Mouse (Mus musculus) forebrain, postnatal 0 days (tissue): Measurements from ENCODE around the gene Arfgap3. TPM values are rescaled to one million over a fixed set of nuclear protein-coding genes. Genes with fewer than 3 reads are reported as not detected.

Experiments used
- ATAC-seq: fragments of 200-750 bp; cut with Nextera tagmentation; 2 replicates; pipeline ENCODE4 v1.8.0; 2017; ENCODE audit warnings: mild to moderate bottlenecking, moderate library complexity
- DNase-seq: peaks from one replicate; pipeline ENCODE4 v3.0.0-alpha.2; 2015
- H3K27ac ChIP-seq: fragments of 300-500 bp; sonication (generic); 2 replicates; pipeline ENCODE4 v1.5.1; 2014; ENCODE audit warnings: low read depth, mild to moderate bottlenecking, antibody characterized with exemption, low read length, moderate library complexity, mixed read lengths
- H3K27me3 ChIP-seq: fragments of 300-500 bp; sonication (generic); 2 replicates; pipeline ENCODE4 v1.6.1; 2014; ENCODE audit warnings: mild to moderate bottlenecking, low read length, mixed read lengths; ENCODE audit not compliant: insufficient read depth
- H3K36me3 ChIP-seq: fragments of 300-500 bp; sonication (generic); 2 replicates; pipeline ENCODE4 v1.6.1; 2014; ENCODE audit warnings: mild to moderate bottlenecking, moderate library complexity; ENCODE audit not compliant: insufficient read depth
- H3K4me1 ChIP-seq: fragments of 300-500 bp; sonication (generic); 2 replicates; pipeline ENCODE4 v1.6.1; 2014; ENCODE audit warnings: antibody characterized with exemption; ENCODE audit not compliant: insufficient read depth
- H3K4me2 ChIP-seq: fragments of 300-500 bp; sonication (generic); 2 replicates; pipeline ENCODE4 v1.6.1; 2014; ENCODE audit warnings: low read depth, mild to moderate bottlenecking, moderate library complexity
- H3K4me3 ChIP-seq: fragments of 300-500 bp; sonication (generic); 2 replicates; pipeline ENCODE4 v1.5.1; 2014; ENCODE audit warnings: low read depth, low read length, mixed read lengths
- H3K9ac ChIP-seq: fragments of 300-500 bp; sonication (generic); 2 replicates; pipeline ENCODE4 v1.6.1; 2014; ENCODE audit warnings: mild to moderate bottlenecking
- H3K9me3 ChIP-seq: fragments of 300-500 bp; sonication (generic); 2 replicates; pipeline ENCODE4 v1.6.1; 2016; ENCODE audit warnings: low read length
- CTCF ChIP-seq: sonication (generic); IDR thresholded peaks from 2 replicates; pipeline ENCODE4 v1.5.1; 2016; ENCODE audit warnings: antibody characterized with exemption, control low read depth, low read depth
- WGBS: fragments of 180-500 bp; shearing (Covaris S2); extraction: QIAGEN DNeasy Blood & Tissue Kit; methylation state at CpG from one replicate; pipeline ENCODE4 v1.1.7; 2014; 5-methylcytosine and 5-hydroxymethylcytosine counted together
- polyA plus RNA-seq: library from polyadenylated mRNA; unstranded; fragments of >200 nt; fragmentation: Nextera tagmentation; extraction: Ambion mirVana; gene quantifications from 2 replicates; pipeline ENCODE4 v1.2.1, GENCODE M21; 2015
- total RNA-seq: library from RNA; depleted of rRNA; stranded (reverse); fragments of >200 nt; gene quantifications from 2 replicates; pipeline ENCODE4 v1.2.3, GENCODE M21; 2014

The Arfgap3 gene
- total and polyA plus RNA-seq, 2 experiments from 2014 or later, result 33.7 to 41.0 TPM

DNA sequence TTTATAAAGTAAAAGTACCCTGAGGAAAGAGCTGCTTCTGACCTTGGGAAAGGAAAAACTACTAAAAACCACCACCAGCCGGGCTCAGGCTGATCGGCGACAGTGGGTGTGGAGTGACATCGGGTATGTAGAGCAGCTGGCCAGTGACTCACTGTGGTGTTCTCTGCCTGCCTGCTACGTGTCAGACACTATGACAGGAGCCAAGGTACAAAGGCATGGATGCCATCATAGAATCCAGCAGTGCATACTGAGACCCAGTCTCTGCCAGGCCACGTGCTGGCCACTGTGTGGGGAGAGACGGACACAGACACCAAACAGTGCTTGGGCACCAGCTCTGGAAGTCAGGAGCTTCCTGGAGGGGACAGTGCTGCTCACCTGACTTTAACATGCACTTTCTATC is 5.1 kb downstream of the Arfgap3 start:
- no peak for TF ChIP-seq CTCF
- DNase-seq, result no peak

DNA sequence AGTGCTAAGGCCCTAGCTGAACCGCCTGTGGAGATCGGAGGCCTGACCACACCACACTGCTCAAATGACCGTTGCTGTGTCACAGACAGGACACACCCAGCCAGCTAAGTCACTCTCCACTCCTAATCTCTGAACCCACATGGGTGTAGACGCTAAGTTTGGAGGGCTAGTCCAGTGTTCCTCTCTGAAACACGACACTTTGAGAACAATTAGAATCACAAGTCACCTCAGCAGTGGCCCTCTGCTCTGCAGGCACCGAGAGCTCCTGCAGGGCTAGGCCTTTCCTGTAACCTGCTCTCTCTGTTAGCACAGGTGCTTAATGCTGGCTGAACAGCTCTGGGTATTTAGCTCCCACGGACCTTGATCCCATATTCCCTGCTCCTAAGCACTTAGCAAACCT is 5.9 kb downstream of the Arfgap3 start:
- Histone ChIP-seq H3K4me1 (peaks cover under 1% of the 10 kb centered on the region; the same call in 1 of the 2 replicates), H3K27me3 (no peaks in the 10 kb centered on the region), H3K9ac (no peak overlapping the region), H3K9me3 (no peaks in the 10 kb centered on the region), H3K27ac (no peak overlapping the region), H3K4me2 (no peak overlapping the region), H3K4me3 (no peak overlapping the region), H3K36me3 (peaks cover 20% of the 10 kb centered on the region)
- DNase-seq (no peak), ATAC-seq (no peak)
- 28% methylated on average over 7 of the region's 7 CpGs for WGBS
- TF ChIP-seq CTCF, result no peak

More for the DNA sequence above, 5.1 kb downstream of the Arfgap3 start:
- Histone ChIP-seq H3K36me3 (peaks cover 20% of the 10 kb centered on the region), H3K27me3 (no peaks in the 10 kb centered on the region), H3K9me3 (no peaks in the 10 kb centered on the region), H3K27ac (no peak overlapping the region), H3K9ac (no peak overlapping the region), H3K4me1 (peaks cover 5% of the 10 kb centered on the region; the same call in 1 of the 2 replicates), H3K4me3 (no peak overlapping the region), H3K4me2 (no peak overlapping the region)
- WGBS, result 66% methylated on average over 7 of the region's 7 CpGs
- ATAC-seq, result no peak

DNA sequence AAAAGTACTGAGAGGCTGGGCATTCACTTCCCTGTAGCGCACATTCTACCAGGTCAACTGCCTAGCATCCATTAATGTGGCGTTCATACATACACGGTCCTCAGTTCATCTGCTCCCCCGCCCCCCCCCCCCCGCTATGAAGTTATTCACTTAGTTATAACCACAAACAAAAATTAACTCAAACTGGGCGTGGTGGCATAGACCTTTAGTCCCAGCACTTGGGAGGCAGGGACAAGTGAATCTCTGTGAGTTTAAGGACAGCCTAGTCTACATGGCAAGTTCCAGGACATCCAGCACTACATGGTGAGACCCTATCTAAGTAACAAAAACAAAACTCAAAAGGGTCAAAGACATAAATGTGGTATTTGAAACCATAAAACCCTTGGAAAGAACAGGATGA is 11.1 kb downstream of the Arfgap3 start:
- Histone ChIP-seq H3K9ac (no peak overlapping the region), H3K27me3 (no peaks in the 10 kb centered on the region), H3K9me3 (no peaks in the 10 kb centered on the region), H3K4me1 (no peaks in the 10 kb centered on the region), H3K4me2 (no peak overlapping the region), H3K36me3 (peaks cover 26% of the 10 kb centered on the region), H3K4me3 (no peak overlapping the region), H3K27ac (no peak overlapping the region)
- ATAC-seq (no peak), DNase-seq (no peak)
- no peak for TF ChIP-seq CTCF
- WGBS, result 82% methylated on average over 6 of the region's 6 CpGs

DNA sequence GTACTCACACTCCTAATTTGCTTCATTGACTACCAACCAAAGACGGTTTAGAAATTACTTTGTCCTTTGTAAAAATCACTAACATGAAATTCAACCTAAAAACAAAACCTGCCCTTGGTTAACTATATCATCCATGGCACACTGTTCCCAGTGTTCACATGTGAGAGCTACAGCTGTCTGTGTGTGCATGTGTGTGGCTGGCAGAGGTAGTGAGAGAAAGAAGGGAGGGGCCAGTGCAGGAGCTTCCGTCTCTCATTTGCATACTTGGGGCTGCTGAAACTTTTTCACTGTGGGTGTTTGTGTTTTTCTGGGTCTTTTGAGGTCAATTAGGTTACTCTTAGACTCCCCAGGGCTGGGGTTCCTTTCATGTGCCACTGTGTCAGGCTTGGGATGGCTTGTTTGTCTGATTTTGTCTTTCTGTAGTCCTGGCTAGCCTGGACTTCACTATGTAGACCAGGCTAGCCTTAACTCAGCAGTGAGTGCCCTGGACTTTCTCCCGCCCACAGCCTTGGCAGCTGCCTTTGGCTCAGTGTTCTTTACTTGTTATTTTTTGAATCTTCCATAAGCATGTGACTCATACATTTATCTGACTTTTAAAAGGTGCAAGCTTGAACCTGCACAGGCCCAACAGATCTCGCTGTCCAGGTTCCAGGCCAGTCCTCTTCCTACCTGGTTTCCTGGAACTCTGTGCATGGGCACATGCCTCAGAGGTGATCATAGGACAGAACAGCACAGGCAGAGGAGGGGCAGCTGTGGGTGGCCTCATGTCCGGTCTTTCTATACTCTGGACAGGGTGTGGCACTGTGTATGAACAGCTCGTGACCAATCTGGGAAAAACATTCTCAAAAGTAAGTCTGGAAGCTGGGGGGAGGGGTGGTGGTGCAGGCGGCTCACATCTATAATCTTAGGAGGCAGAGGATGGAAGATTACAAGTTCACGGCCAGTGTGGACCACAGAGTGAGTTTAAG is 11.9 kb downstream of the Arfgap3 start:
- H3K27me3 ChIP-seq, result no peaks in the 10 kb centered on the region
- ATAC-seq (no peak), DNase-seq (no peak)
- WGBS, result 76% methylated on average over 8 of the region's 8 CpGs
- H3K4me2 ChIP-seq, result no peak overlapping the region
- no peak overlapping the region for H3K9ac ChIP-seq
- peaks cover 33% of the 10 kb centered on the region for H3K36me3 ChIP-seq
- no peak overlapping the region for H3K27ac ChIP-seq
- no peak for TF ChIP-seq CTCF
- no peak overlapping the region for H3K4me3 ChIP-seq
- no peaks in the 10 kb centered on the region for H3K9me3 ChIP-seq
- no peaks in the 10 kb centered on the region for H3K4me1 ChIP-seq

DNA sequence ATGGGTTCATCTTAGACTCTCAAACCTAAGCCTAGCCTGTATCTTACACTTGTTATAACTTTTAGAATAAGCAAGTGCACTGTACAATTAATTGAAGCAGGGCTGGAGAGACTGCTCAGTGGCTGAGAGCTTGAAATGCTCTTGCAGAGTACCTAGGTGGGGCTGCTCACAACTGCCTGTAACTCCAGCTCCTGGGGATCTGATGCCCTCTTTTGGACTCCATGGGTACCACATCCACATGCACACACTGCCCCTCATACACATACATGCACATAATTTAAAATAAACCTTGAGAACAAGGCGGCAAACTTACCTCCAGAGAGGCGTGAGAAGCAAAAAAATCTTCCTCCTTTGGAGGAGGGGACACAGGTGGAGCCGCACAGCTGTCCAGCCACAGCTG is 17.7 kb downstream of the Arfgap3 start:
- Histone ChIP-seq H3K4me2 (no peak overlapping the region), H3K4me1 (no peaks in the 10 kb centered on the region), H3K9ac (no peak overlapping the region), H3K9me3 (no peaks in the 10 kb centered on the region), H3K27ac (no peak overlapping the region), H3K27me3 (no peaks in the 10 kb centered on the region), H3K36me3 (peaks cover 53% of the 10 kb centered on the region), H3K4me3 (no peak overlapping the region)
- DNase-seq (no peak), ATAC-seq (no peak)
- 73% methylated on average over 3 of the region's 3 CpGs for WGBS
- peak; percentile 55 for TF ChIP-seq CTCF

DNA sequence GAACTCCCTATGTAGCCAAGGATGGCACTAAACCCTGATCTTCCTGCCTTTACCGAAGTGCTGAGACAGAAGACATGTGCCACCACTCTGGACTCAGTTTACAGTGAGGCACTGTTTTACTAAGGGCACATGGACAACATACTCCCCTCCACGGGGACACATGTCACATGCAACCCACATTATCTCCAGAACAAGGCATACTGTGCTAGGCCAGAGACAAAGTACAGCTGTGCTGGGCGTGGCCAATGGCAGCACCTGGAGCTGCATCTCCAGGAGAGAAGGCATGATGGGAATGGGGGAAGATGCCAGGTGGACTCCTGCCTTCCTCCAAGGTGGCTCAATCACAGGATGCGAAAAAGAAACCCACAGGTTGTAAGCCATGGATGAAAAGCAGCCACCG is 21.1 kb downstream of the Arfgap3 start:
- Histone ChIP-seq H3K4me2 (no peak overlapping the region), H3K4me1 (no peaks in the 10 kb centered on the region), H3K27me3 (no peaks in the 10 kb centered on the region), H3K9me3 (no peaks in the 10 kb centered on the region), H3K9ac (no peak overlapping the region), H3K4me3 (no peak overlapping the region), H3K36me3 (peaks cover 64% of the 10 kb centered on the region), H3K27ac (no peak overlapping the region)
- ATAC-seq (no peak), DNase-seq (no peak)
- TF ChIP-seq CTCF, result no peak
- WGBS, result 88% methylated on average over 5 of the region's 5 CpGs

DNA sequence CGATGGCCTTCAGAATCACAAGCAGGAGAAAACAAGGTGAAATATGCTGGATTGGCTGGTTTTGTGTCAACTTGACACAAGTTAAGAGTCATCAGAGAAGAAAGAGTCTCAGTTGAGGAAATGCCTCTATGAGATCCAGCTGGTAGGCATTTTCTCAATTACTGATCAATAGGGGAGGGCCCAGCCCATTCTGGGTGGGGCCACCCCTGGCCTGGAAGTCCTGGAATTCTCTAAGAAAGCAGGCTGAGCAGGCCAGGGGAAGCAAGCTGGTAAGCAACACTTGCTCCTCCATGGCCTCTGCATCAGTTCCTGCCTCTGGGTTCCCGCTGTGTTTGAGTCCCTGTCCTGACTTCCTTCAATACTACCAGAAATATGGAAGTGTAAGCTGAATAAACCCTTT is 27.0 kb downstream of the Arfgap3 start:
- H3K36me3 ChIP-seq, result peaks cover 58% of the 10 kb centered on the region
- no peak overlapping the region for H3K27ac ChIP-seq
- H3K9me3 ChIP-seq, result no peaks in the 10 kb centered on the region
- WGBS, result 94% methylated on average over 2 of the region's 2 CpGs
- TF ChIP-seq CTCF, result no peak
- no peak for DNase-seq
- no peaks in the 10 kb centered on the region for H3K27me3 ChIP-seq
- H3K4me3 ChIP-seq, result no peak overlapping the region
- H3K4me2 ChIP-seq, result no peak overlapping the region
- ATAC-seq, result no peak
- no peak overlapping the region for H3K9ac ChIP-seq
- no peaks in the 10 kb centered on the region for H3K4me1 ChIP-seq
